17 mouse cellular contexts compared by ENCODE assay signal in genomic region chr4:131752204-131752837, GRCm38 (mm10).
DNase-seq lines count a peak whose midpoint lies in the region; TF ChIP-seq lines count a peak whose summit lies in the region.
"Had no signal": no experiment of that assay in that cellular context is flagged by ENCODE, and none has a peak within 500 bp of the region (broad histone marks: within the 10 kb centered on the region; RNA-seq: fewer than 3 reads in every experiment).

No protein-coding gene starts in this region.

- 0 out of 2 replicates have a peak overlapping the region, but pooled peaks have one; percentile 19 for H3K27ac ChIP-seq in left cerebral cortex, adult 2 months
- H3K27ac ChIP-seq: embryonic facial prominence, embryonic 15.5 days; limb, embryonic 13.5 days; liver, embryonic 15.5 days; neural tube, embryonic 12.5 days had no signal

- no peak for TF ChIP-seq CTCF in left cerebral cortex, adult 2 months (IDR thresholded peaks at IDR 0.05)

- DNase-seq in cerebellum, postnatal 10 days, result peak; percentile 61 to 80
- no peak for DNase-seq in cerebellum, adult 9-10 months
- DNase-seq in left cerebral cortex, adult 2 months (ENCODE audit: extremely low spot score in 1 of 2, low spot score in 2 of 2), result peak in 1 of 2 experiments; percentile 21
- no peak for DNase-seq in left cerebral cortex, postnatal 14 days (ENCODE audit: low spot score in 2 of 2)
- peak; percentile 36 to 48 for DNase-seq in right cerebral cortex, postnatal 10 days (ENCODE audit: low spot score in 2 of 2)
- no peak for DNase-seq in right cerebral cortex, postnatal 36 days (ENCODE audit: low spot score in 2 of 2)
- DNase-seq in retina, postnatal 7 days (ENCODE audit: low read depth, low spot score), result peak; percentile 46
- DNase-seq in heart, adult 18-20 months, result no peak
- DNase-seq: adrenal gland, postnatal 10 days; heart, postnatal 36 days; kidney, postnatal 10 days; thymus, postnatal 4 days had no signal

- intact Hi-C loops in left cerebral cortex, adult 2 months (cut with DNase I), result no loop called here
- intact Hi-C loops in left cerebral cortex, postnatal 14 days (cut with DNase I), result no loop called here

- H3K4me3 ChIP-seq in left cerebral cortex, adult 2 months, result no peak overlapping the region
- H3K4me3 ChIP-seq: embryonic facial prominence, embryonic 15.5 days; heart, embryonic 12.5 days; limb, embryonic 13.5 days; liver, embryonic 15.5 days; neural tube, embryonic 12.5 days had no signal

Comparison
In these comparisons a context has a peak if more than half of its experiments do, and no peak if none do; other contexts are left out.
1. DNase-seq: peak in cerebellum, postnatal 10 days (2 of 2), right cerebral cortex, postnatal 10 days (2 of 2) and retina, postnatal 7 days (single experiment); none in cerebellum, adult 9-10 months (single experiment), left cerebral cortex, postnatal 14 days (0 of 2), right cerebral cortex, postnatal 36 days (0 of 2) and heart, adult 18-20 months (0 of 2).